Mouse (Mus musculus) MEL (cell line): Measurements from ENCODE around the gene Cox4i2. TPM values are rescaled to one million over a fixed set of nuclear protein-coding genes. Genes with fewer than 3 reads are reported as not detected.

Experiments
- DNase-seq: peaks from one replicate; pipeline ENCODE4 v3.0.0; 2011; ENCODE audit warnings: low read depth, low spot score
- H3K27ac ChIP-seq: 2 replicates; pipeline ENCODE4 v1.5.1; 2012; ENCODE audit warnings: low read depth, mild to moderate bottlenecking, control low read depth, low read length, moderate library complexity; ENCODE audit not compliant: control insufficient read depth
- H3K27me3 ChIP-seq, 2 experiments: fragments of 150-350 bp in 1 of 2; sonication (generic) in 1 of 2; 2 replicates each; pipeline ENCODE4 v1.6.1; 2012; ENCODE audit warnings: low read length in 2 of 2, mild to moderate bottlenecking in 2 of 2, improper control_type of control experiment in 1 of 2, moderate library complexity in 1 of 2; ENCODE audit not compliant: insufficient read depth in 2 of 2, control insufficient read depth in 1 of 2
- H3K36me3 ChIP-seq, 2 experiments: 2 replicates each; pipeline ENCODE4 v1.6.1; 2012 to 2014; ENCODE audit warnings: low read length in 2 of 2, improper control_type of control experiment in 1 of 2, inconsistent platforms in 1 of 2, mild to moderate bottlenecking in 1 of 2; ENCODE audit not compliant: insufficient read depth in 2 of 2, control insufficient read depth in 1 of 2
- H3K4me1 ChIP-seq, 2 experiments: fragments of 150-350 bp in 1 of 2; sonication (generic) in 1 of 2; 2 replicates each; pipeline ENCODE4 v1.6.1; 2012; ENCODE audit warnings: low read length in 2 of 2, improper control_type of control experiment in 1 of 2, mild to moderate bottlenecking in 1 of 2; ENCODE audit not compliant: insufficient read depth in 2 of 2, control insufficient read depth in 1 of 2
- H3K4me3 ChIP-seq, 2 experiments: fragments of 150-350 bp in 1 of 2; sonication (generic) in 1 of 2; 2 replicates each; pipeline ENCODE4 v1.5.1; 2012; ENCODE audit warnings: low read depth in 2 of 2, low read length in 2 of 2, mild to moderate bottlenecking in 2 of 2, moderate library complexity in 2 of 2, control low read depth in 1 of 2, improper control_type of control experiment in 1 of 2; ENCODE audit not compliant: control insufficient read depth in 1 of 2, insufficient read depth in 1 of 2
- H3K79me2 ChIP-seq: 2 replicates; pipeline ENCODE4 v1.6.1; 2012; ENCODE audit warnings: mild to moderate bottlenecking, low read length, moderate library complexity; ENCODE audit not compliant: control insufficient read depth, poor library complexity, insufficient read depth
- H3K9ac ChIP-seq: 2 replicates; pipeline ENCODE4 v1.6.1; 2012; ENCODE audit warnings: low read depth, mild to moderate bottlenecking, control low read depth, low read length, moderate library complexity; ENCODE audit not compliant: control insufficient read depth, poor library complexity, severe bottlenecking
- H3K9me3 ChIP-seq: fragments of 150-350 bp; sonication (generic); replicated peaks from 2 replicates; pipeline ENCODE4 v1.6.1; 2012; ENCODE audit warnings: mild to moderate bottlenecking, low read length, improper control_type of control experiment, moderate library complexity; ENCODE audit not compliant: insufficient read depth
- BHLHE40 ChIP-seq: IDR thresholded peaks from 2 replicates; pipeline ENCODE4 v1.6.1; 2012; ENCODE audit warnings: low read depth, mild to moderate bottlenecking, inconsistent platforms, low read length, improper control_type of control experiment, borderline replicate concordance
- CHD2 ChIP-seq: IDR thresholded peaks from 2 replicates; pipeline ENCODE4 v1.6.1; 2011; ENCODE audit warnings: low read length, improper control_type of control experiment
- CTCF ChIP-seq, 3 experiments: IDR thresholded peaks in 2 of 3; conservative IDR thresholded peaks in 1 of 3; 2 replicates each; pipeline ENCODE4 v1.5.1; 2011 to 2012; ENCODE audit warnings: low read length in 3 of 3, low read depth in 2 of 3, mild to moderate bottlenecking in 2 of 3, improper control_type of control experiment in 1 of 3, inconsistent platforms in 1 of 3, mixed read lengths in 1 of 3, moderate library complexity in 1 of 3; ENCODE audit not compliant: control insufficient read depth in 1 of 3, insufficient read depth in 1 of 3, poor library complexity in 1 of 3, severe bottlenecking in 1 of 3
- ELF1 ChIP-seq: IDR thresholded peaks from 2 replicates; pipeline ENCODE4 v1.6.1; 2014; ENCODE audit warnings: low read depth, mild to moderate bottlenecking, inconsistent platforms, low read length, improper control_type of control experiment, moderate library complexity
- EP300 ChIP-seq, 2 experiments: IDR thresholded peaks; 2 replicates each; pipeline ENCODE4 v1.6.1; 2011; ENCODE audit warnings: improper control_type of control experiment in 2 of 2, low read length in 2 of 2, low read depth in 1 of 2, mild to moderate bottlenecking in 1 of 2
- ETS1 ChIP-seq: IDR thresholded peaks from 2 replicates; pipeline ENCODE4 v1.6.1; 2012; ENCODE audit warnings: low read depth, mild to moderate bottlenecking, inconsistent platforms, low read length, improper control_type of control experiment, moderate library complexity
- GABPA ChIP-seq: IDR thresholded peaks from 2 replicates; pipeline ENCODE4 v1.6.1; 2012; ENCODE audit warnings: low read depth, mild to moderate bottlenecking, inconsistent platforms, low read length, improper control_type of control experiment, moderate library complexity
- JUND ChIP-seq: IDR thresholded peaks from 2 replicates; pipeline ENCODE4 v1.6.1; 2011; ENCODE audit warnings: low read depth, mild to moderate bottlenecking, improper control_type of control experiment, low read length
- MAFK ChIP-seq: IDR thresholded peaks from 2 replicates; pipeline ENCODE4 v1.6.1; 2011; ENCODE audit warnings: low read depth, mild to moderate bottlenecking, low read length, improper control_type of control experiment, borderline replicate concordance
- MAZ ChIP-seq: IDR thresholded peaks from 2 replicates; pipeline ENCODE4 v1.6.1; 2012; ENCODE audit warnings: low read depth, mild to moderate bottlenecking, inconsistent platforms, low read length, improper control_type of control experiment
- MEF2A ChIP-seq: IDR thresholded peaks from 2 replicates; pipeline ENCODE4 v1.6.1; 2014; ENCODE audit warnings: low read depth, mild to moderate bottlenecking, inconsistent platforms, low read length, improper control_type of control experiment; ENCODE audit not compliant: poor library complexity, insufficient replicate concordance, severe bottlenecking; ENCODE audit errors: extremely low read depth
- MYB ChIP-seq: IDR thresholded peaks from 2 replicates; pipeline ENCODE4 v1.6.1; 2011; ENCODE audit warnings: mild to moderate bottlenecking, low read depth, low read length, improper control_type of control experiment
- NRF1 ChIP-seq: IDR thresholded peaks from 2 replicates; pipeline ENCODE4 v1.6.1; 2014; ENCODE audit warnings: low read depth, mild to moderate bottlenecking, inconsistent platforms, low read length, improper control_type of control experiment, moderate library complexity; ENCODE audit not compliant: poor library complexity, insufficient read depth, severe bottlenecking
- POLR2A ChIP-seq, 2 experiments: IDR thresholded peaks; 2 replicates each; pipeline ENCODE4 v1.6.1; 2011 to 2012; ENCODE audit warnings: low read length in 2 of 2, mild to moderate bottlenecking in 2 of 2, control low read depth in 1 of 2, improper control_type of control experiment in 1 of 2, low read depth in 1 of 2, moderate library complexity in 1 of 2; ENCODE audit not compliant: control insufficient read depth in 1 of 2, insufficient read depth in 1 of 2, poor library complexity in 1 of 2
- POLR2AphosphoS2 ChIP-seq: IDR thresholded peaks from 2 replicates; pipeline ENCODE4 v1.6.1; 2011; ENCODE audit warnings: low read length, improper control_type of control experiment
- POLR2AphosphoS5 ChIP-seq: IDR thresholded peaks from 2 replicates; pipeline ENCODE4 v1.6.1; 2012; ENCODE audit warnings: low read depth, borderline replicate concordance, mild to moderate bottlenecking, inconsistent platforms, low read length, moderate library complexity, mixed read lengths
- RAD21 ChIP-seq: IDR thresholded peaks from 2 replicates; pipeline ENCODE4 v1.6.1; 2011; ENCODE audit warnings: mild to moderate bottlenecking, low read depth, low read length, improper control_type of control experiment
- RCOR1 ChIP-seq: IDR thresholded peaks from 2 replicates; pipeline ENCODE4 v1.6.1; 2012; ENCODE audit warnings: low read depth, mild to moderate bottlenecking, inconsistent platforms, low read length, improper control_type of control experiment
- SIN3A ChIP-seq: IDR thresholded peaks from 2 replicates; pipeline ENCODE4 v1.6.1; 2012; ENCODE audit warnings: low read length, improper control_type of control experiment, inconsistent platforms
- SMC3 ChIP-seq: IDR thresholded peaks from 2 replicates; pipeline ENCODE4 v1.6.1; 2011; ENCODE audit warnings: low read depth, low read length, improper control_type of control experiment
- TBP ChIP-seq: IDR thresholded peaks from 2 replicates; pipeline ENCODE4 v1.8.0; 2011; ENCODE audit warnings: low read depth, low read length, improper control_type of control experiment
- TCF12 ChIP-seq: IDR thresholded peaks from 2 replicates; pipeline ENCODE4 v1.6.1; 2014; ENCODE audit warnings: low read depth, mild to moderate bottlenecking, inconsistent platforms, low read length, improper control_type of control experiment, moderate library complexity
- USF1 ChIP-seq: IDR thresholded peaks from 2 replicates; pipeline ENCODE4 v1.6.1; 2014; ENCODE audit warnings: low read depth, mild to moderate bottlenecking, inconsistent platforms, low read length, improper control_type of control experiment, moderate library complexity
- USF2 ChIP-seq, 2 experiments: IDR thresholded peaks; 2 replicates each; pipeline ENCODE4 v1.6.1; 2011 to 2012; ENCODE audit warnings: improper control_type of control experiment in 2 of 2, low read length in 2 of 2, borderline replicate concordance in 1 of 2, inconsistent platforms in 1 of 2, low read depth in 1 of 2, mild to moderate bottlenecking in 1 of 2; ENCODE audit not compliant: insufficient read depth in 1 of 2
- ZC3H11A ChIP-seq: IDR thresholded peaks from 2 replicates; pipeline ENCODE4 v1.6.1; 2012; ENCODE audit warnings: low read depth, mild to moderate bottlenecking, inconsistent platforms, low read length, improper control_type of control experiment
- ZKSCAN1 ChIP-seq: IDR thresholded peaks from 2 replicates; pipeline ENCODE4 v1.6.1; 2012; ENCODE audit warnings: low read depth, mild to moderate bottlenecking, inconsistent platforms, low read length, improper control_type of control experiment, moderate library complexity
- ZMIZ1 ChIP-seq: IDR thresholded peaks from 2 replicates; pipeline ENCODE4 v1.6.1; 2012; ENCODE audit warnings: low read depth, mild to moderate bottlenecking, inconsistent platforms, low read length, improper control_type of control experiment, moderate library complexity
- ZNF384 ChIP-seq: IDR thresholded peaks from 2 replicates; pipeline ENCODE4 v1.6.1; 2012; ENCODE audit warnings: low read depth, mild to moderate bottlenecking, inconsistent platforms, low read length, improper control_type of control experiment
- polyA plus RNA-seq, 2 experiments: library from polyadenylated mRNA; stranded (reverse) in 1 of 2; unstranded in 1 of 2; fragments of >175 nt in 1 of 2; fragments of >200 nt in 1 of 2; gene quantifications; 2 replicates each; pipeline versions ENCODE4 v1.2.1 to v1.2.4; 2012; ENCODE audit warnings: low replicate concordance in 2 of 2, low read depth in 1 of 2; ENCODE audit not compliant: insufficient read length in 2 of 2, insufficient read depth in 1 of 2, missing spikeins in 1 of 2
- total RNA-seq: library from RNA; depleted of rRNA; stranded (reverse); fragments of 300-350 nt; gene quantifications from 2 replicates; pipeline ENCODE4 v1.2.3, GENCODE M21; 2012

The Cox4i2 gene
- total and polyA plus RNA-seq, 3 experiments, result 0.17 TPM; not detected in 2

DNA sequence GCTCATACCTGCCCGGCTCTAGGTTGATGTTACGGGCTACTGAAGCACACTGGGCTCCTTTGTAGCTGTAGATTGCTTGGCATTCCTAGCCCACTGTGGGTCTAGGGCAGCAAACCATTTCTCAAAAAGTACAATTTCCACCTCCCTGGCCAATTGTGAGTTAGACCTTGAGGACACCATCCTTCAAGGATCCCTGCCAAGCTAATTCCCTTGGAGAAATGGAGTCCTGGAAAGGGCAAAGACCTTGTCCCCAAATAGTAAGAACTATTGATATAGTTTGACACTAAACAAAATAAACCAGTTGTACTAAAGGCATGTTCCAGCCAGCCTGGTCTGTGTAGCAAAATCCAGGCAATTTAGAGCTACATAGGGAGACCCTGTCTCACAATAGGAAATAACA, 15.6 kb upstream of the Cox4i2 start:
- no peaks in the 10 kb centered on the region for H3K27me3 ChIP-seq
- peak overlapping the region; percentile 70 for H3K9ac ChIP-seq
- peaks cover 0 to 28% of the 10 kb centered on the region in 2 experiments; a peak in 2 of 4 replicates for H3K36me3 ChIP-seq
- H3K9me3 ChIP-seq, result no peaks in the 10 kb centered on the region
- peaks cover 0 to 44% of the 10 kb centered on the region in 2 experiments; a peak in 3 of 4 replicates for H3K4me1 ChIP-seq
- DNase-seq, result peak; percentile 35
- H3K27ac ChIP-seq, result peak overlapping the region; percentile 90
- H3K79me2 ChIP-seq, result peaks cover 18% of the 10 kb centered on the region
- H3K4me3 ChIP-seq, result peak overlapping the region in 1 of 2 experiments; percentile 65; a peak in 2 of 4 replicates
- no peak for TF ChIP-seq NRF1
- TF ChIP-seq MYB, result no peak
- no peak for TF ChIP-seq ELF1
- TF ChIP-seq MAFK, result no peak
- 0 out of 2 replicates have a peak, but pooled peaks have one; percentile 8 for TF ChIP-seq TBP
- TF ChIP-seq POLR2AphosphoS5, result peak; percentile 13; the same call in 1 of the 2 replicates
- no peak for TF ChIP-seq SMC3
- no peak for TF ChIP-seq EP300 (IDR thresholded peaks at IDR 0.05; ENCODE audit: low read depth in 1 of 2, low read length in 2 of 2)
- TF ChIP-seq RAD21, result no peak
- no peak for TF ChIP-seq GABPA
- no peak for TF ChIP-seq POLR2AphosphoS2
- no peak for TF ChIP-seq CHD2
- TF ChIP-seq ZMIZ1, result no peak
- TF ChIP-seq ZC3H11A, result no peak
- TF ChIP-seq ZKSCAN1, result no peak
- TF ChIP-seq USF1, result no peak
- no peak; a peak in 2 of 4 replicates for TF ChIP-seq POLR2A (IDR thresholded peaks at IDR 0.05; ENCODE audit: control insufficient read depth in 1 of 2, insufficient read depth in 1 of 2, low read depth in 1 of 2, low read length in 2 of 2, poor library complexity in 1 of 2)
- TF ChIP-seq TCF12, result no peak

GRCm38 (mm10) chr2:152739031-152739841, 14.7 kb upstream of the Cox4i2 start:
- H3K4me3 ChIP-seq, result peak overlapping the region; percentile 36 to 50
- H3K27ac ChIP-seq, result peak overlapping the region; percentile 90
- H3K27me3 ChIP-seq, result no peaks in the 10 kb centered on the region
- peak; percentile 86 for DNase-seq
- H3K9ac ChIP-seq, result peak overlapping the region; percentile 73
- H3K79me2 ChIP-seq, result peaks cover 18% of the 10 kb centered on the region
- peaks cover 0 to 29% of the 10 kb centered on the region in 2 experiments; a peak in 2 of 4 replicates for H3K36me3 ChIP-seq
- no peaks in the 10 kb centered on the region for H3K9me3 ChIP-seq
- peaks cover 0 to 44% of the 10 kb centered on the region in 2 experiments; a peak in 3 of 4 replicates for H3K4me1 ChIP-seq
- TF ChIP-seq ZNF384 (no peak), JUND (no peak), NRF1 (no peak), MEF2A (no peak), SIN3A (no peak), ZC3H11A (no peak), CTCF (IDR thresholded peaks at IDR 0.05 in 2 of 3, conservative IDR thresholded peaks at IDR 0.05 in 1 of 3; ENCODE audit: control insufficient read depth in 1 of 3, insufficient read depth in 1 of 3, low read depth in 2 of 3, low read length in 3 of 3, poor library complexity in 1 of 3, severe bottlenecking in 1 of 3) (no peak), USF2 (IDR thresholded peaks at IDR 0.05; ENCODE audit: borderline replicate concordance in 1 of 2, insufficient read depth in 1 of 2, low read depth in 1 of 2, low read length in 2 of 2) (no peak), CHD2 (no peak), GABPA (no peak), EP300 (IDR thresholded peaks at IDR 0.05; ENCODE audit: low read depth in 1 of 2, low read length in 2 of 2) (no peak), RCOR1 (no peak), ETS1 (0 out of 2 replicates have a peak, but pooled peaks have one; percentile 36), MAZ (no peak), BHLHE40 (no peak; the same call in 1 of the 2 replicates), ELF1 (no peak)
